Mouse (Mus musculus) lung, embryonic 15.5 days (tissue): ENCODE data around the gene Gpr179. TPM values are rescaled to one million over a fixed set of nuclear protein-coding genes. Genes with fewer than 3 reads are reported as not detected.
"Not testable (repeated sequence)": the region's sequence is repeated elsewhere in the genome, so short reads cannot be mapped to it uniquely, and the experiment has no call there.

ENCODE experiments used
- ATAC-seq: fragments of 200-750 bp; cut with Nextera tagmentation; 2 replicates; pipeline ENCODE4 v1.8.0; 2017; ENCODE audit warnings: moderate number of reproducible peaks, borderline replicate concordance; ENCODE audit not compliant: low FRiP score, low TSS enrichment; ENCODE audit errors: extremely low read depth
- H3K27ac ChIP-seq: fragments of 300-500 bp; sonication (generic); 2 replicates; pipeline ENCODE4 v1.5.1; 2015; ENCODE audit warnings: moderate library complexity, mild to moderate bottlenecking, inconsistent platforms
- H3K27me3 ChIP-seq: fragments of 300-500 bp; sonication (generic); 2 replicates; pipeline ENCODE4 v1.6.1; 2015; ENCODE audit warnings: inconsistent platforms
- H3K36me3 ChIP-seq: fragments of 300-500 bp; sonication (generic); 2 replicates; pipeline ENCODE4 v1.6.1; 2015; ENCODE audit warnings: inconsistent platforms
- H3K4me1 ChIP-seq: fragments of 300-500 bp; sonication (generic); 2 replicates; pipeline ENCODE4 v1.6.1; 2015; ENCODE audit warnings: inconsistent platforms
- H3K4me2 ChIP-seq: fragments of 300-500 bp; sonication (generic); 2 replicates; pipeline ENCODE4 v1.6.1; 2015; ENCODE audit warnings: inconsistent platforms, mild to moderate bottlenecking, moderate library complexity
- H3K4me3 ChIP-seq: fragments of 300-500 bp; sonication (generic); 2 replicates; pipeline ENCODE4 v1.5.1; 2015; ENCODE audit warnings: mild to moderate bottlenecking, inconsistent platforms
- H3K9ac ChIP-seq: fragments of 300-500 bp; sonication (generic); 2 replicates; pipeline ENCODE4 v1.6.1; 2015; ENCODE audit warnings: inconsistent platforms
- H3K9me3 ChIP-seq: fragments of 300-500 bp; sonication (generic); 2 replicates; pipeline ENCODE4 v1.6.1; 2016; ENCODE audit warnings: inconsistent platforms
- WGBS: fragments of 180-500 bp; shearing (Covaris S2); methylation state at CpG from one replicate; pipeline ENCODE4 v1.1.7; 2015; 5-methylcytosine and 5-hydroxymethylcytosine counted together
- polyA plus RNA-seq: library from polyadenylated mRNA; unstranded; fragments of >200 nt; fragmentation: Nextera tagmentation; extraction: Ambion mirVana; gene quantifications from 2 replicates; pipeline ENCODE4 v1.2.1, GENCODE M21; 2015

The Gpr179 gene
- polyA plus RNA-seq, 1 experiment from 2014 or later: 0.07 TPM

DNA sequence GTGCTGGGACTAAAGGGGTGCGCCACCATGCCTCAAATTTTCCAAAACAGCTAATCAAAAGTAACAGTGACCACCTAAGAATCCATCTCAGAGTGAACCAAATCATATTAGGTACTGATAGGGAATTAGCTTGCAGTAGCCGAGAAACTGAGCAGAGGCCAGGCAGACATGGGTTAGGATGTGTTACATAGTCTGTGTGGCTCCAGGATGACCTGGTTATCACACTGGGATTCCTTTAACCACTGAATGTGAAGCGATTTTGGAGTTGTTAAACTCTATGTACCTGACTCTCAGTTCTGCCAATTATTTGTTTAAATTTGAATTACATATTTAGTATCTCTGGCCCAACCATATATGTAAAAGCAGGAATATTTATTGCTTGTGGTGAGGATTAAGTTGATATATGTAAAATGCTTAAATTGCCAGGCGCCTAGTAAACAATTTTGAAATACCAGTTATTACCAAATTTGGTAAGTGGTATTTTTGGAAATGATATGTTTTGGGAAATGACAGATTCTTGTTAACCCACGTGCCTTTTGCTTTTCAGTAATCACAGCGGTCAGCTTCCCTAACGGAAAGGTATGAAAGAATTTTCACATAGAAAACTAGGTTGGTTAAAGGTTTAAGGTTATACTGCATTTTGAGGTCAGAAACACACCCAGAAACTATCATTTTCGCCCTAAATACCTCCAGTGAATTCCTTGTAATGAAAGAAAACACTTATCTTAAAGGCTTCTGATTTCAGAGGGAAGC lies 37.0 kb downstream of the Gpr179 start:
- WGBS: 40% methylated on average over 8 of the region's 8 CpGs
- no peak for ATAC-seq
- Histone ChIP-seq H3K36me3 (0 out of 2 replicates have a peak, but pooled peaks cover 3% of the 10 kb centered on the region), H3K27ac (peak overlapping the region; percentile 56), H3K9ac (no peak overlapping the region), H3K27me3 (no peaks in the 10 kb centered on the region), H3K4me2 (peak overlapping the region; percentile 57), H3K4me1 (peaks cover 17% of the 10 kb centered on the region), H3K4me3 (peak overlapping the region; percentile 63), H3K9me3 (no peaks in the 10 kb centered on the region)

DNA sequence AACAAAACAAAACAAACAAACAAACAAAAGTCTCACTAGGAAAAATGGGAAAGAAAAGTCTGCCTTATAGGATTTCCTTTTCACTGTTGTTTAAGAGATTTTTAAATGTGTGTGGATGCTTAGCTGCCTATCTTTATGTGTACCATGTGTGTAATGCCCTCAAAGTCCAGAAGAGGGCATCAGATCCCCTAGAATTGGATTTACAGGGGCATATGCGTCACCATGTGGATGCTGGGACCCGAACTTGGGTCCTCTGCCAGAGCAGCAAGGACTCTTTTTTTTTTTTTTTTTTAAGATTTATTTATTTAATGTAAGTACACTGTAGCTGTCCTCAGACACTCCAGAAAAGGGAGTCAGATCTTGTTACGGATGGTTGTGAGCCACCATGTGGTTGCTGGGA lies 37.8 kb downstream of the Gpr179 start:
- peaks cover 23% of the 10 kb centered on the region for H3K4me1 ChIP-seq
- no peak overlapping the region for H3K9ac ChIP-seq
- no peak overlapping the region for H3K27ac ChIP-seq
- no peak overlapping the region for H3K4me3 ChIP-seq
- H3K36me3 ChIP-seq: 0 out of 2 replicates have a peak, but pooled peaks cover 2% of the 10 kb centered on the region
- no peaks in the 10 kb centered on the region for H3K27me3 ChIP-seq
- no peaks in the 10 kb centered on the region for H3K9me3 ChIP-seq
- no peak overlapping the region for H3K4me2 ChIP-seq
- ATAC-seq: no peak
- WGBS: 88% methylated on average over 3 of the region's 3 CpGs

DNA sequence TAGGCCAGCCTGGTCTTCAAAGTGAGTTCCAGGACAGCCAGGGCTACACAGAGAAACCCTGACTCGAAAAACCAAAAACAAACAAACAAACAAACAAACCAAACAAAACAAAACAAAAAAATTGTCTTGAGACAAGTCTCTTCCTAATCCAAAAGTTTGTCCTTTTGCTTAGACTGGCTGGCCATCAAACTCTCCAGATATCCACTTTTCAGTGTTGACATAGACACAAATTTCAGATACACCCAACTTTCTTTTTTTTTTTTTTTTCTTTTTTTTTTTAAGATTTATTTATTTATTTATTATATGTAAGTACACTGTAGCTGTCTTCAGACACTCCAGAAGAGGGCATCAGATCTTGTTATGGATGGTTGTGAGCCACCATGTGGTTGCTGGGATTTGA lies 39.0 kb downstream of the Gpr179 start:
- WGBS: 62% methylated on average over 1 of the region's 1 CpGs

DNA sequence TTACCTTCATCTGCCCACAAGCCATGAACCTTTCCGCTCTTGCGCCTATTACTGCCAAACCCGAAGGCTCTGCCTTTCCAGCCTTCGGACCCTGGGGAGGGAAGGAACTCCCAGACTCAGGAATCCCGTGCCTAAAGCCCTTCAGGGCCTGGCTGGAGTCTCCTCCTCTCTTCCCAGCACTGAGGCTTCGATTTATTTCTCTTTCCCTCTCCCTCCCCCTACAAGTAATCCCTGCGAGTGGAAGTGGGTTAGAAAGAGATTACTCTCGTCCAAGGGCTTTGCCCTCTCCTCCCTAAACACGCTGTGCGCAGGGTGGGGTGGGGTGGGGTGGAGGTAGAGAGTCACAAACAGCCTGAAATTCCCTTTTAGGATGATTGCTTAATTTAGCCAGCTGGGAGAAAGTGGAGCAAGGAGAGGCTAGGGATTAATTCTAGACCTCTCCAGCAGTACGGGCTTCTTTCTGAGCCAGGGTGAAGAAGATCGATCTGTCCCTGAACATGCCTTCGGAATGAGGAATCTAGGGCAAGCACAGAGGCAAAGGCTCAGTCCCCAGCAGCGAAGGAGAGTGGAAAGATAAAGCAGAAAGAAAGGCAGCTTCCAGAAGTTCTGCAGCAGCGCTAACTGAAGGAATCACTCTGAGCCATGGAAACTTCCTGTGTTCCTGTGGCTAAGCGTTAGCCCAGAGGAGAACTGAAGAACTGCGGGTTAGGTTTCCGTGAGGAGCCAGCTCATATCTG lies 40.8 kb downstream of the Gpr179 start:
- Histone ChIP-seq H3K4me3 (peak overlapping the region; percentile 21), H3K4me1 (peaks cover 17% of the 10 kb centered on the region), H3K9me3 (no peaks in the 10 kb centered on the region), H3K4me2 (peak overlapping the region; percentile 84), H3K36me3 (no peaks in the 10 kb centered on the region), H3K9ac (peak overlapping the region; percentile 34), H3K27ac (peak overlapping the region; percentile 74), H3K27me3 (no peaks in the 10 kb centered on the region)
- no peak for ATAC-seq
- 8% methylated on average over 18 of the region's 18 CpGs for WGBS

More for the DNA sequence above, 39.0 kb downstream of the Gpr179 start:
- not testable (repeated sequence) for H3K4me2 ChIP-seq, H3K27ac ChIP-seq, H3K27me3 ChIP-seq, H3K36me3 ChIP-seq, ATAC-seq, H3K4me3 ChIP-seq, H3K9me3 ChIP-seq, H3K9ac ChIP-seq
- H3K4me1 ChIP-seq: peaks cover 24% of the 10 kb centered on the region

DNA sequence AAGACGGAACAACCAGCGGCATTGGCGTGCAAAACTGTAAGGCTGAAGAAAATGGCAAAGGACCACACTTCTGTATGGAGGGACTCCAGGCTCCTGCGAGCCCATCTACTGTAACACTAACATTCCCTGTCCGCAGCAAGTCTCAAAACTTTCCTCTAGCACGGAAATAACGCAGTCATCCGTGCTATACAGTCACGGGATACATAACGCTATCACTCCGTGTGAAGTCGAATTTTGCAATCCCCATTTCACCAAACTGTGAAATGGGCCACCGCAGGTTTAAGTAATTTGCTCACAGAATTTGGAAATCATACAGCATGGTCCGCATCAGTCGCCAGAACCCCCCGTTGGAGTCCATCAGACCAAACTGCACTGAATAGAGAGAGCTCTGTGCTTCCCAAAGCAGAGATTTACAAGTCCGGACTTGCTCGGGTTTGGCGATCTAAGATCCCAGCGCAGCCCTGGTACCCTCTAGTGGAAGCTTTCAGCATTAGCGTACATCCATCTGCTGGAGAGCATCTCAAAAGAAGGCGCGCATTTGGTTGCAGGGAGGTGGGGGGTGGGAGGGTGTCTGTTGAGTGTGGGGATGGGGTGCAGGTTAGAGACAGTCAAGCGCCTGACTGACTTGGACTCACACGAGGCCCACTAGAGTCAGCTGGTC lies 41.8 kb downstream of the Gpr179 start:
- H3K27ac ChIP-seq: peak overlapping the region; percentile 89
- H3K27me3 ChIP-seq: no peaks in the 10 kb centered on the region
- H3K9me3 ChIP-seq: no peaks in the 10 kb centered on the region
- WGBS: under 1% methylated on average over 25 of the region's 25 CpGs
- H3K9ac ChIP-seq: peak overlapping the region; percentile 41
- peak overlapping the region; percentile 46 for H3K4me3 ChIP-seq
- peaks cover 16% of the 10 kb centered on the region for H3K4me1 ChIP-seq
- ATAC-seq: peak; percentile 80
- H3K36me3 ChIP-seq: no peaks in the 10 kb centered on the region
- H3K4me2 ChIP-seq: peak overlapping the region; percentile 84

DNA sequence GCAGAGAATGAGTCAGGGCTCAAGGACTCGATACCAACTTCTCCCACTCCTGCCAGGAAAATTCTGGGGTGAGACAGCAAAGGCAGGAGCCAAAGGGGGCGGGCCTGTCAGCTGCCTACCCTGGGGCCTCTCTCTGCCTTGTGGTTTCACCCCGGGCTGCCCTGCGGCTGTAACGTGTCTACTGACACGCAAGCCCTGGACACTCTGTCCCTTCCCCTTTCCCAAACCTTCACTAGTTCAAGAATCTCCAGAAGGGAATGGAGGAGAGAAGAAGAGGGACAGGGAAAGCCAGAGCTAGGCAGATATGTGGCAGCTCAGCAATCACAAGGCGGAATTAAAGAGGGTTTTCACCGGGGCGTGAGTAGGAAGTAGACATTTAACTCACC lies 42.4 kb downstream of the Gpr179 start:
- 2% methylated on average over 9 of the region's 9 CpGs for WGBS
- peak overlapping the region; percentile 89 for H3K27ac ChIP-seq
- peak; percentile 90 for ATAC-seq
- peak overlapping the region; percentile 84 for H3K4me2 ChIP-seq
- no peaks in the 10 kb centered on the region for H3K27me3 ChIP-seq
- H3K9me3 ChIP-seq: no peaks in the 10 kb centered on the region
- H3K36me3 ChIP-seq: no peaks in the 10 kb centered on the region
- peak overlapping the region; percentile 41 for H3K9ac ChIP-seq
- peaks cover 16% of the 10 kb centered on the region for H3K4me1 ChIP-seq
- peak overlapping the region; percentile 46 for H3K4me3 ChIP-seq

DNA sequence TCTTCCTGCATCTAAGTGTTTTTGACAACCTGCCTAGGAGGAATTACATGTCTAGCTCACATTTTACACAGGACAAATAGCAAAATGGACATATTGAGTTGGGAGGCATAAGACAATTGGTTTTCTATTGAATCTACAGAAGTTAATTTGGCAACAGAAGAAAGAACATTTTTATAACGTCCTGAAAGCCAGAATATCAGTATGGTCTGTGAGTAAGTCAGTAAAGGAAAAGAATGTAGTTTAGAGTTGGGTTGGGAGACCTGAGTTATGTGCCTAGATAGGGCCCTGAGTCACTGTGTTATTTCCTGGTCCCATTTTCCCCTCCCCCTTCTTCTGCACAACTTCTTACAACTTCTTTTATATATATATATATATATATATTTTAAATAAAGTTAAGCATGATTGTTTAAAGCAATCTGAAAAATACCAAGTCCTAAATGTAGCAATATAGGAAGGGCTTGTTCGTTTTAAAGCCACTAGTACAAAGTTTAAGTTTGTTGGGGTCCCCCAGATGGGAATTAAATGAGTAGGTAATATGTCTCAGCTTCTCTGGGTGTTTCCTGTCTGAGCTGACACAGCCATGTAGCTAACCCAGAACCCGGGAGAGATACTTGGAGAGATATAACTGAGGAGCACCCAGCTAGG lies 42.9 kb downstream of the Gpr179 start:
- H3K4me3 ChIP-seq: peak overlapping the region; percentile 46
- WGBS: 24% methylated on average over 3 of the region's 3 CpGs
- peaks cover 16% of the 10 kb centered on the region for H3K4me1 ChIP-seq
- no peaks in the 10 kb centered on the region for H3K9me3 ChIP-seq
- no peaks in the 10 kb centered on the region for H3K36me3 ChIP-seq
- H3K27ac ChIP-seq: peak overlapping the region; percentile 89
- ATAC-seq: no peak
- H3K9ac ChIP-seq: no peak overlapping the region
- H3K27me3 ChIP-seq: no peaks in the 10 kb centered on the region
- H3K4me2 ChIP-seq: peak overlapping the region; percentile 84

DNA sequence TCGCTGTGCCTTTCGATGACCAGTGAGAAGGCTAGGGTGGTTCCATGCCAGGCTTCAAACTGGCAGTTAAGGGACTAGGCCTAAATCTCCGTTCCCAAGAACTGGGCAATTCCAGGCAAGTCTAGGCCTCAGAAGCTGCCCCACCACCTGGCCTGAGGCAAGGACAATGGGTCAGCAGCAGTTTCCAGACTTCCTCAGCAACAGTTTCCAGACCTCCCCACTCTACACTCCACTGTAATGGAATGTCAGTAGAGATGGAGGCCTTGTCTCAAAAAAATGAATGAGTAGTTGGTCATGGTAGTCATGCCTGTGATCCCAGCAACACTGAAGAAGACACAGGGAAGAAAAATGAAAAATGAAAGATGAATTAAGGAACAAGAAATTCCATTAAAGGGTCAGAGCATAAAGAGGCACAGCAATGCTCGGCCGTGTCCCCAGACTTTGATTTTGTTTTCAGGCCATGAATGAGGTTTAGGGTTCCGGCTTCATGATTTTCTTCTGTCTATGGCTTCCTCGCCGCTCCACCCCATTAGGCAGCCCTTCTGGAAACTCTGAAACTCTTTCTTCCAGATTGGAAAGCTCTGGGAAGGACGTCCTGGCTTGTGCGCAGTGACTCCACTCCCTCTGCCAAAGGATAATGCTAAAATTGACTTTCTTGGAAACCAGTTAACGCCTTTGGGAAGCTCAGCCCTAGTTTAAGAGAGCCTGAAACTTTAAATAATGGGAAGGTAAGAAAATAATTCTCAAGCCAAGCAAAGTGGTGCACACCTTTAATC lies 44.4 kb downstream of the Gpr179 start:
- 90% methylated on average over 11 of the region's 11 CpGs for WGBS
- no peak for ATAC-seq
- Histone ChIP-seq H3K9ac (no peak overlapping the region), H3K27ac (no peak overlapping the region), H3K4me2 (no peak overlapping the region), H3K9me3 (no peaks in the 10 kb centered on the region), H3K4me3 (no peak overlapping the region), H3K4me1 (peaks cover 20% of the 10 kb centered on the region), H3K36me3 (no peaks in the 10 kb centered on the region), H3K27me3 (no peaks in the 10 kb centered on the region)

DNA sequence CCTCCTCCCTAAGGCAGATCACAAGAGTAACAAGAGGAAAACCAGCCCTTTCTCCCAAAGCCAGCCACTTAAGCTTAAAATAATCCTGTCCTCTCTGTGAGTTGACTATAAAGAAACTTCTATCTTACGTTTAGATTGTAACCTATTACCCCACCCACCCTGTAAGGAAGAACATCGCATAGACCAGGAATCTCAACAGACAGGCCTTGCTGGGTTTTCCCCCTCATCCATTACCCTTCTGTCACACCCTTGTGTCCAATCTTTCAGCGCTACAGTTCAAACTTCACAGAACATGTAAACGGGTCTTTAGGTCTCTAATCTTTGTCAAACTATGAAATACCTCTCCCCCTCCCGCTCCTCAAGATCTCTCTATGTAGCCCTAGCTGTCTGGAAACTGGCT lies 47.2 kb downstream of the Gpr179 start:
- Histone ChIP-seq H3K4me2 (no peak overlapping the region), H3K4me1 (peaks cover 18% of the 10 kb centered on the region), H3K27ac (no peak overlapping the region), H3K9me3 (no peaks in the 10 kb centered on the region), H3K4me3 (no peak overlapping the region), H3K9ac (no peak overlapping the region), H3K27me3 (no peaks in the 10 kb centered on the region), H3K36me3 (no peaks in the 10 kb centered on the region)
- no peak for ATAC-seq
- 38% methylated on average over 5 of the region's 5 CpGs for WGBS

DNA sequence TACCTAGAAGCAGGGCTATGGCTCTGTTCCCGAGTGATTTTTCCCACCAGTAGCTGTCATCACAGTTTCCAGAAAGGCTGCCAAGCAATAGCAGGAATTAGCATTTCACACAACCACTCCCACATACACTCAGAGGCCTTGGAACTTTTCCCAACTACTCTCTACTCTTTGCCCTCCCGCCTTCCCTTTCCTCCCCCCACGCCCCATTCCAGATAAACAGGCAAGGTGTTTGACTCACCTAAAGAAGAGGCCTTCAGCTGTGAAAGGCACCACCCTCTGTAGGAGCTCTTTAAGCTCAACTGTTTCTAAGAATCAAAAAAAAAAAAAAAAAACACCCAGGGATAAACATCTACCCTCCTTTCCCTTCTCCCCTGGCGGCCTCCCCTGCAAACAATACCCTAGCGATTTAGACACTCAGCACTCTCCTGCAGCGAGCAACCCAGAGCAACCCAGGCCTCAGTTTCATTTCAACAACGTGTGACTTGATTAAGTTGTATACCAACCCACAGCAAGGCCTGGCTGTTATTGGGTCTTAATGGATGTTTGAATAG lies 49.6 kb downstream of the Gpr179 start:
- Histone ChIP-seq H3K4me3 (no peak overlapping the region), H3K27me3 (no peaks in the 10 kb centered on the region), H3K9ac (no peak overlapping the region), H3K27ac (peak overlapping the region; percentile 62), H3K9me3 (no peaks in the 10 kb centered on the region), H3K36me3 (no peaks in the 10 kb centered on the region), H3K4me2 (no peak overlapping the region), H3K4me1 (peaks cover 12% of the 10 kb centered on the region)
- WGBS: 18% methylated on average over 7 of the region's 7 CpGs
- peak; percentile 35; the same call in 1 of the 2 replicates for ATAC-seq

DNA sequence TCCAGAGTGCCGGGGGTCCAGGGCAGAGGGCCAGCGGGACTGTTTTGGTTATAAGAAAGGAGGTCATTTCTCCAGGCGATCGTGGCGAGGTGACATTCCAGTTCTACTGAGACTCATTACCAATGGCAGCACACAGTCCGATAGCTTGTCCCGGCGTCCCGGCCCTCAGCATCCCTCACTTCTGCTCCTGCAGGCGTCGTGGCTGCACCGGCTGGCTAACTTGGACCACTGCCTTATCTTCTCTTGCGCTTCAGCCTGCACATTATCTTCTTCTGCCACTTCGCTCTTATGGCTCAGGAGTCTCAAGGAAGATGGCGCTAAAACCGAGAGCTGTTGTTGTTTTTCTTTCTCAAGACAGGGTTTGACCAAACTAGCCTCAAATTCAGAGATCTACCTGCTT lies 50.5 kb downstream of the Gpr179 start:
- Histone ChIP-seq H3K36me3 (no peaks in the 10 kb centered on the region), H3K9me3 (no peaks in the 10 kb centered on the region), H3K4me3 (no peak overlapping the region), H3K4me2 (no peak overlapping the region), H3K4me1 (peaks cover 12% of the 10 kb centered on the region), H3K9ac (no peak overlapping the region), H3K27ac (0 out of 2 replicates have a peak overlapping the region, but pooled peaks have one; percentile 9), H3K27me3 (no peaks in the 10 kb centered on the region)
- 69% methylated on average over 16 of the region's 16 CpGs for WGBS
- no peak for ATAC-seq
